Mouse (Mus musculus): ENCODE data around the gene Tnfrsf8.

DNA sequence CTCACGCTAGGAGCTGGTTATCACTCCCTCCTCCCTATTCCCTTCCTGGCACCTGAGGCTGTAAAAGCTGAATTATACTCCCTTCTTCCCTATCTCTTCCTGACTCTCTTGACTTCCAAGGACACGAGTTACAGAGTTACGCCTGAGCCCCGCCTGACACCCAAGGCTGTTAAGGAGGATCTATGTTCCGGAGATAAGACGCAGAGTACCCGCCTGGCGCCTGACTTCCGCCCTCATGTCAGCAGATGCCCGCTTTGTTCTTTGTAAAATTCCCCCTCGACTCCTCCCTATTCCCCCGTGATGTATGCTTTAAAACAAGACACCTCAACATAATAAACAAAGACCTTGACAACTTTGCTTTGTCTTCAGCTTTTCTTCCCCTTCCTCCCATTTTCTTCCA is 46.1 kb upstream of the Tnfrsf8 start:
- no peak for TF ChIP-seq POLR2A (IDR thresholded peaks at IDR 0.05; ENCODE audit: low read depth, low read length)
- no peak for TF ChIP-seq CTCF (IDR thresholded peaks at IDR 0.05; ENCODE audit: extremely low read depth, insufficient read depth, insufficient read length, insufficient replicate concordance)
